ENCODE assay signal across 18 mouse cellular contexts in genomic region chr5:64430501-64430900, GRCm38 (mm10).
DNase-seq lines count a peak whose midpoint lies in the region; ATAC-seq and TF ChIP-seq lines count a peak whose summit lies in the region.
"Had no signal": no experiment of that assay in that cellular context is flagged by ENCODE, and none has a peak within 500 bp of the region (broad histone marks: within the 10 kb centered on the region; RNA-seq: fewer than 3 reads in every experiment).

No protein-coding gene starts in this region.

- DNase-seq in forebrain, embryonic 10.5 days (ENCODE audit: extremely low spot score, low spot score): no peak
- no peak for DNase-seq in forebrain, postnatal 0 days
- peak; percentile 7 for DNase-seq in lung, postnatal 36 days
- DNase-seq in lung, postnatal 4 days: no peak
- DNase-seq in stomach, postnatal 0 days (ENCODE audit: low spot score): peak; percentile 70
- DNase-seq: cerebellum, postnatal 14 days; gastrocnemius, postnatal 25 days; lung, embryonic 14.5 days; right cerebral cortex, adult 18-20 months; thymus, postnatal 25 days had no signal

- peaks cover 7% of the 10 kb centered on the region for H3K4me1 ChIP-seq in forebrain, embryonic 10.5 days
- no peaks in the 10 kb centered on the region for H3K4me1 ChIP-seq in forebrain, postnatal 0 days (ENCODE audit: insufficient read depth)
- 0 out of 2 replicates have a peak, but pooled peaks cover 5% of the 10 kb centered on the region for H3K4me1 ChIP-seq in intestine, embryonic 15.5 days (replicated peaks)
- H3K4me1 ChIP-seq in stomach, postnatal 0 days (replicated peaks; ENCODE audit: control insufficient read depth, insufficient read depth): no peaks in the 10 kb centered on the region
- H3K4me1 ChIP-seq in forebrain, embryonic 16.5 days (replicated peaks; ENCODE audit: control insufficient read depth, insufficient read depth, low read length): no peaks in the 10 kb centered on the region
- H3K4me1 ChIP-seq: heart, embryonic 12.5 days had no signal

- no peak overlapping the region for H3K4me2 ChIP-seq in forebrain, postnatal 0 days (ENCODE audit: low read depth)
- H3K4me2 ChIP-seq in intestine, embryonic 15.5 days (replicated peaks): no peak overlapping the region
- H3K4me2 ChIP-seq in stomach, postnatal 0 days (replicated peaks; ENCODE audit: low read depth): no peak overlapping the region
- no peak overlapping the region for H3K4me2 ChIP-seq in forebrain, embryonic 16.5 days (ENCODE audit: low read length)
- H3K4me2 ChIP-seq: heart, embryonic 12.5 days; hindbrain, embryonic 14.5 days; liver, embryonic 11.5 days; lung, embryonic 14.5 days had no signal

- no peaks in the 10 kb centered on the region for H3K36me3 ChIP-seq in forebrain, embryonic 10.5 days (replicated peaks)
- no peaks in the 10 kb centered on the region for H3K36me3 ChIP-seq in forebrain, postnatal 0 days (ENCODE audit: insufficient read depth)
- H3K36me3 ChIP-seq in intestine, embryonic 15.5 days: no peaks in the 10 kb centered on the region
- no peaks in the 10 kb centered on the region for H3K36me3 ChIP-seq in stomach, postnatal 0 days (ENCODE audit: control insufficient read depth, insufficient read depth, low read length)
- H3K36me3 ChIP-seq in forebrain, embryonic 16.5 days (ENCODE audit: control insufficient read depth, insufficient read depth): no peaks in the 10 kb centered on the region
- H3K36me3 ChIP-seq: heart, embryonic 12.5 days; limb, embryonic 10.5 days had no signal

- TF ChIP-seq EP300 in stomach, postnatal 0 days (optimal IDR thresholded peaks at IDR 0.05): no peak

- no peak overlapping the region for H3K9ac ChIP-seq in forebrain, postnatal 0 days
- no peak overlapping the region for H3K9ac ChIP-seq in intestine, embryonic 15.5 days
- H3K9ac ChIP-seq in stomach, postnatal 0 days (ENCODE audit: low read length): no peak overlapping the region
- H3K9ac ChIP-seq in forebrain, embryonic 16.5 days (replicated peaks; ENCODE audit: low read depth, low read length): no peak overlapping the region
- H3K9ac ChIP-seq: heart, embryonic 12.5 days; hindbrain, embryonic 14.5 days; lung, embryonic 14.5 days had no signal

- TF ChIP-seq CTCF in forebrain, postnatal 0 days (IDR thresholded peaks at IDR 0.05; ENCODE audit: low read depth): no peak
- peak; percentile 57 for TF ChIP-seq CTCF in stomach, postnatal 0 days (IDR thresholded peaks at IDR 0.05; ENCODE audit: low read depth)

- no peak for ATAC-seq in forebrain, postnatal 0 days
- ATAC-seq in intestine, embryonic 15.5 days: peak; percentile 81
- ATAC-seq in stomach, postnatal 0 days (ENCODE audit: low FRiP score, low TSS enrichment): peak; percentile 82
- ATAC-seq in forebrain, embryonic 16.5 days: no peak
- no peak for ATAC-seq in frontal cortex, adult (ENCODE audit: low TSS enrichment)

- H3K4me3 ChIP-seq in forebrain, embryonic 10.5 days: no peak overlapping the region
- H3K4me3 ChIP-seq in forebrain, postnatal 0 days (ENCODE audit: low read depth, low read length): no peak overlapping the region
- H3K4me3 ChIP-seq in intestine, embryonic 15.5 days (replicated peaks): no peak overlapping the region
- no peak overlapping the region for H3K4me3 ChIP-seq in stomach, postnatal 0 days (ENCODE audit: low read depth, low read length)
- no peak overlapping the region for H3K4me3 ChIP-seq in forebrain, embryonic 16.5 days (replicated peaks; ENCODE audit: low read length)
- H3K4me3 ChIP-seq: heart, embryonic 12.5 days; left cerebral cortex, adult 2 months; limb, embryonic 10.5 days had no signal

- H3K27me3 ChIP-seq in forebrain, embryonic 10.5 days (ENCODE audit: poor library complexity, severe bottlenecking): no peaks in the 10 kb centered on the region
- no peaks in the 10 kb centered on the region for H3K27me3 ChIP-seq in forebrain, postnatal 0 days (ENCODE audit: insufficient read depth, low read length)
- no peaks in the 10 kb centered on the region for H3K27me3 ChIP-seq in intestine, embryonic 15.5 days (replicated peaks)
- no peaks in the 10 kb centered on the region for H3K27me3 ChIP-seq in stomach, postnatal 0 days (ENCODE audit: control insufficient read depth, insufficient read depth, low read length)
- no peaks in the 10 kb centered on the region for H3K27me3 ChIP-seq in forebrain, embryonic 16.5 days (replicated peaks; ENCODE audit: control insufficient read depth, insufficient read depth, low read length)
- H3K27me3 ChIP-seq: heart, embryonic 12.5 days had no signal

- H3K9me3 ChIP-seq in forebrain, embryonic 10.5 days: peaks cover 4% of the 10 kb centered on the region; the same call in 1 of the 2 replicates
- H3K9me3 ChIP-seq in forebrain, postnatal 0 days (ENCODE audit: low read length): no peaks in the 10 kb centered on the region
- no peaks in the 10 kb centered on the region for H3K9me3 ChIP-seq in intestine, embryonic 15.5 days
- no peaks in the 10 kb centered on the region for H3K9me3 ChIP-seq in stomach, postnatal 0 days (ENCODE audit: control insufficient read depth, low read length)
- no peaks in the 10 kb centered on the region for H3K9me3 ChIP-seq in forebrain, embryonic 16.5 days (ENCODE audit: control insufficient read depth, low read length)
- H3K9me3 ChIP-seq: limb, embryonic 10.5 days had no signal

- WGBS in forebrain, embryonic 10.5 days: 88% methylated on average over 3 of the region's 3 CpGs
- WGBS in forebrain, postnatal 0 days: 94% methylated on average over 3 of the region's 3 CpGs
- 56% methylated on average over 3 of the region's 3 CpGs for WGBS in intestine, embryonic 15.5 days
- WGBS in stomach, postnatal 0 days: 69% methylated on average over 3 of the region's 3 CpGs
- 89% methylated on average over 3 of the region's 3 CpGs for WGBS in forebrain, embryonic 16.5 days

- 0 out of 2 replicates have a peak overlapping the region, but pooled peaks have one; percentile 12 for H3K27ac ChIP-seq in forebrain, embryonic 10.5 days
- H3K27ac ChIP-seq in forebrain, postnatal 0 days (ENCODE audit: low read depth, low read length): no peak overlapping the region
- H3K27ac ChIP-seq in intestine, embryonic 15.5 days: peak overlapping the region; percentile 83
- H3K27ac ChIP-seq in stomach, postnatal 0 days (replicated peaks): peak overlapping the region; percentile 91
- no peak overlapping the region for H3K27ac ChIP-seq in forebrain, embryonic 16.5 days (ENCODE audit: low read length)
- H3K27ac ChIP-seq: hindbrain, embryonic 14.5 days; left cerebral cortex, adult 2 months; limb, embryonic 10.5 days had no signal

Comparison
In these comparisons a context has a peak if more than half of its experiments do, and no peak if none do; other contexts are left out.
1. DNase-seq: peak in lung, postnatal 36 days (single experiment) and stomach, postnatal 0 days (single experiment); none in forebrain, embryonic 10.5 days (single experiment), forebrain, postnatal 0 days (single experiment) and lung, postnatal 4 days (0 of 2).
2. H3K27ac ChIP-seq: peak in forebrain, embryonic 10.5 days (single experiment), intestine, embryonic 15.5 days (single experiment) and stomach, postnatal 0 days (single experiment); none in forebrain, postnatal 0 days (single experiment) and forebrain, embryonic 16.5 days (single experiment).
3. ATAC-seq: peak in intestine, embryonic 15.5 days (single experiment) and stomach, postnatal 0 days (single experiment); none in forebrain, postnatal 0 days (single experiment), forebrain, embryonic 16.5 days (single experiment) and frontal cortex, adult (single experiment).